Mouse (Mus musculus) heart, embryonic 10.5 days (tissue): ENCODE data around the gene Sf3b6. TPM values are rescaled to one million over a fixed set of nuclear protein-coding genes. Genes with fewer than 3 reads are reported as not detected.
"Not testable (repeated sequence)": the region's sequence is repeated elsewhere in the genome, so short reads cannot be mapped to it uniquely, and the experiment has no call there.

Experiments
- DNase-seq: peaks from one replicate; pipeline ENCODE4 v3.0.0-alpha.2; 2017; ENCODE audit warnings: low spot score
- H3K27ac ChIP-seq: fragments of 300-500 bp; sonication (generic); 2 replicates; pipeline ENCODE4 v1.5.1; 2016; ENCODE audit warnings: mild to moderate bottlenecking
- H3K27me3 ChIP-seq: fragments of 300-500 bp; sonication (generic); 2 replicates; pipeline ENCODE4 v1.6.1; 2016; ENCODE audit warnings: mild to moderate bottlenecking; ENCODE audit not compliant: poor library complexity, insufficient read depth, severe bottlenecking
- H3K36me3 ChIP-seq: fragments of 300-500 bp; sonication (generic); 2 replicates; pipeline ENCODE4 v1.6.1; 2016; ENCODE audit warnings: mild to moderate bottlenecking, moderate library complexity
- H3K4me1 ChIP-seq: fragments of 300-500 bp; sonication (generic); 2 replicates; pipeline ENCODE4 v1.6.1; 2016; ENCODE audit warnings: mild to moderate bottlenecking
- H3K4me3 ChIP-seq: fragments of 300-500 bp; sonication (generic); 2 replicates; pipeline ENCODE4 v1.5.1; 2016; ENCODE audit warnings: mild to moderate bottlenecking, moderate library complexity
- H3K9me3 ChIP-seq: fragments of 300-500 bp; sonication (generic); 2 replicates; pipeline ENCODE4 v1.6.1; 2016; ENCODE audit warnings: mild to moderate bottlenecking, moderate library complexity
- WGBS: fragments of 180-500 bp; shearing (Covaris S2); methylation state at CpG from one replicate; pipeline ENCODE4 v1.1.7; 2016; 5-methylcytosine and 5-hydroxymethylcytosine counted together
- polyA plus RNA-seq: library from polyadenylated mRNA; unstranded; fragments of >200 nt; fragmentation: Nextera tagmentation; extraction: Ambion mirVana; gene quantifications from 2 replicates; pipeline ENCODE4 v1.2.1, GENCODE M21; 2016

The Sf3b6 gene
- polyA plus RNA-seq, 1 experiment from 2014 or later, result 196 TPM

DNA sequence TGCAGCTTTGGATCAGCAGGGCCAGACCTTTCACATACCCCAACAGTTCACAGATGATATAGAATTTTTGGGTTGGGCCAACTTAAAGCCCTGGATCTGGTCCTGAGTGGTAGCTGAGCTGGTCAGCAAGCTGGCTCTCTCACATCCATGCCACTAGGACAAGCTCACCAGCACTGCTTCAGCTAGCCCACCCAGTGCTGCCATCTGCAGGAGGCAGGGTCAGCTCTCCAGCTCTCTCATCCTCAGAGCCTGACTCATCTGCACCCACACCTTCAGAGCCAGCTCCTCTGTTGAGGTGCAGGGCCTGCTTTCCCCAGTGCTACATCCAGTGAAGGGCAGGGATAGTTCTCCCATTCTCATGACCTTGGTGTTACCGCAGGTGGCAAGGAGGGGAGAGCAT, 23.6 kb upstream of the Sf3b6 start:
- no peaks in the 10 kb centered on the region for H3K9me3 ChIP-seq
- DNase-seq, result peak; percentile 77
- H3K4me1 ChIP-seq, result no peaks in the 10 kb centered on the region
- no peaks in the 10 kb centered on the region for H3K27me3 ChIP-seq
- H3K27ac ChIP-seq, result no peak overlapping the region
- H3K36me3 ChIP-seq, result no peaks in the 10 kb centered on the region
- 82% methylated on average over 1 of the region's 1 CpGs for WGBS
- H3K4me3 ChIP-seq, result no peak overlapping the region

DNA sequence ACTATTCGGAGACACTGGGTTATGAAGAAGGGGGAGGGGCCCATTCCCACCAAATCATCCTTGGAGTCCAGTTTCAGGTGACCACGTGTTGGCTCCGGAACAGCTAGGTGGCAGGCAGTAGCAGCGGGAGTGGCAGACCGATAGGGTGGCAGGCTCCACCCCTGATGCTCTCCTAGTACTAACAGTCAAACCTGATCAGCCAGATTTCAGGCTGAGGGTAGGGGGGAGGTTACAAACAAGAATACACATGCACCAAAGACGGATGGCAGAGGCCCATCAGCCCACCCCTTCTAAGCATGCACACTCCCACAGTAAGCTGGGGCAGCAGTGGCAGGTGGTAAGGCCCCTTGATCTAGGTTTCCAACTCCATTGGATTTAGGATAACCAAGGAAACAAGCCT, 19.9 kb upstream of the Sf3b6 start:
- not testable (repeated sequence) for DNase-seq

DNA sequence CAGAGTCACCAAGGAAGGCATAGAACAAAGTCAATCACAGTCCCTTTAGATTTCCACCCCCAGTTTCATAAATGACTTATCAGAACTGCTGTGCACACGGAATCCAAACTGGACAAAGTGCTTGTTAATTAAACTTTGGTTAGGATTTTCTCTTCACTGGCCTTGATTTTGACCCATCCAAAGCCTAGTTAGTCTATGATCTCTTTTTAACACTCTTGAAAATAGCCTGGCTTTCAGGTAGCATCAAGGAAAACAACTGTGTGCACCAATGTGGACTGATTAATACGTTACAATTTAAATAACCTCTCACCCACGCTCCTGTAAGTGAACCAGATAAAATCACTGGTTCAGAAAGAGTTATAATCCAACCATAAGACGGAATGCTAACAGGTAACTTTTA, 6.3 kb upstream of the Sf3b6 start:
- no peaks in the 10 kb centered on the region for H3K4me1 ChIP-seq
- H3K4me3 ChIP-seq, result no peak overlapping the region
- no peak overlapping the region for H3K27ac ChIP-seq
- H3K36me3 ChIP-seq, result no peaks in the 10 kb centered on the region
- no peak for DNase-seq
- H3K27me3 ChIP-seq, result no peaks in the 10 kb centered on the region
- WGBS, result 71% methylated on average over 4 of the region's 4 CpGs
- no peaks in the 10 kb centered on the region for H3K9me3 ChIP-seq

More for the DNA sequence above, 19.9 kb upstream of the Sf3b6 start:
- H3K9me3 ChIP-seq, H3K36me3 ChIP-seq, H3K4me1 ChIP-seq, H3K27me3 ChIP-seq, H3K27ac ChIP-seq, H3K4me3 ChIP-seq: not testable (repeated sequence)
- WGBS, result 85% methylated on average over 6 of the region's 6 CpGs

DNA sequence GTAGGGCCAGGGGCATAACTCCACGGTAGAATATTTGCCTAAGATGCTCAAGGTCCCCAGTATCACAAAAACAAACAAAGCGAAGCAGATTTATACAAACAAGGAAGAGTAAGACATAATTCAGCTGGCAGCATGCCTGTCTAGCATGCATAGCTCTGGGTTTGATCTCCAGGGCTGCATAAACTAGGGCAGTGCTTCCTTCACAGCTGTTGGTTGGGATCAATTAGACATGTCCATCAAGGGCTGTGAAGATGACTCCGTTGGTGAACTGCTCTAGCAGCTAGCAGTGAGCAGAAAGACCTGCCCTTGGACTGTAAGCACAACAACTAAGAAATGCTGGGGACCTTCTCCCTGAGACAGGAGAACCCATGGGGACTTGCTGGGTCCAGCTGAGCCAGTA, 5.6 kb upstream of the Sf3b6 start:
- Histone ChIP-seq H3K36me3 (no peaks in the 10 kb centered on the region), H3K27me3 (no peaks in the 10 kb centered on the region), H3K9me3 (no peaks in the 10 kb centered on the region), H3K4me1 (peaks cover 3% of the 10 kb centered on the region; the same call in 1 of the 2 replicates), H3K4me3 (no peak overlapping the region), H3K27ac (no peak overlapping the region)
- DNase-seq, result no peak
- 64% methylated on average over 3 of the region's 3 CpGs for WGBS

DNA sequence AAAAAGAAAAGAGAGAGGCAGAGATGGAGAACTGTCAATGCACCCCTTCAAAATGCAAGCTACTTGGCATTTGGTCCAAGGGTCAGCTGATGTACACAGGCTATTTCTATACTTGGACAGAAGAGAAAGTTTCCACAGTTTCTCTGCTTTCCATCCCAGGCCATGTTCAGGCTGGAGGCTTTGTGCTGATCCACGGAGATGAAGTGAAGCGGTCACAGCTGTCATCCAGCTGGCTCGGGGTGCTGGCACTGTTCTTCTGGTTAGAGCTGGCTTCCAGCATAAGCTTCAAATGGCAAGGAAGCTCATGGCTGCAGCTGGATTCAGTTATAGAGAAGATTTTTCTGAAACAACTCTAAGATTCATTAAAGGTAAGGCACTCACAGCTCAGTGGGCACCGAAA, 3.7 kb upstream of the Sf3b6 start:
- DNase-seq, result no peak
- no peaks in the 10 kb centered on the region for H3K36me3 ChIP-seq
- H3K4me3 ChIP-seq, result no peak overlapping the region
- no peaks in the 10 kb centered on the region for H3K27me3 ChIP-seq
- H3K4me1 ChIP-seq, result peaks cover 13% of the 10 kb centered on the region
- 89% methylated on average over 4 of the region's 4 CpGs for WGBS
- H3K9me3 ChIP-seq, result no peaks in the 10 kb centered on the region
- no peak overlapping the region for H3K27ac ChIP-seq

DNA sequence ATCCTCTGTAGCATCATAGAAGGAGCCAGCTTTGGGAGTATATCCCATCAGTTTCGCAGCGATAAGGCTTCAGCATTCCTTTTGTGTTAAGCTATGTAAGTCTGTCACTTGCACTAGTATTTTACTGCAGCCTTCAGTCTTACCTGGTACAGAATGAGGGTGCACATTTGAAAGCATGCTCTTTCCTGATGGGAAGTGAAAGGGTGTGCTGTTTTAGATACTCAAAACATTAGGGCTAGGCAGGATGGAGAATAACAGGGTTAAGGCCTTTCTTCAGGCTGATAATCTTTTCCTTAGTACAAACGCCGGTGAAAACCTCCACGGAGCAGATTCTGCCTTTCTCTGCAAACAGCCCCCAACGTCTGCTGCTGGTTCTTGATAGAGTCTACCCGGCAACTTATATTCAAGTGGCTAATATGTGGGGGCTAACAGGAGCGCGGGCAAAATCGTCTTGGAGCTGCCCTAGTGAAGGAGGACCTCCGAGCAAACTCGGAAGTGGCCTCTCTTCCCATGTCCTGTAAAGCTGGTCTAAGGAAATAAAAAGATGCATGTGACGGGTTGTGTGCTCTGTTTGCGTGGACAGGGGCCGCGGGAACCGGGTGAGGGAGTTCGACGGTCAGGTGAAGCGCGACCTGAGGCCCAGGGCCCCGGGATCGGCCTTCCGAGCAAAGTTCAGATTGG, 524 bp upstream of the Sf3b6 start:
- peak overlapping the region; percentile 83 for H3K4me3 ChIP-seq
- H3K27me3 ChIP-seq, result no peaks in the 10 kb centered on the region
- H3K27ac ChIP-seq, result peak overlapping the region; percentile 94
- peaks cover 19% of the 10 kb centered on the region for H3K36me3 ChIP-seq
- H3K4me1 ChIP-seq, result peaks cover 14% of the 10 kb centered on the region
- H3K9me3 ChIP-seq, result no peaks in the 10 kb centered on the region
- no peak for DNase-seq
- 9% methylated on average over 24 of the region's 24 CpGs for WGBS

DNA sequence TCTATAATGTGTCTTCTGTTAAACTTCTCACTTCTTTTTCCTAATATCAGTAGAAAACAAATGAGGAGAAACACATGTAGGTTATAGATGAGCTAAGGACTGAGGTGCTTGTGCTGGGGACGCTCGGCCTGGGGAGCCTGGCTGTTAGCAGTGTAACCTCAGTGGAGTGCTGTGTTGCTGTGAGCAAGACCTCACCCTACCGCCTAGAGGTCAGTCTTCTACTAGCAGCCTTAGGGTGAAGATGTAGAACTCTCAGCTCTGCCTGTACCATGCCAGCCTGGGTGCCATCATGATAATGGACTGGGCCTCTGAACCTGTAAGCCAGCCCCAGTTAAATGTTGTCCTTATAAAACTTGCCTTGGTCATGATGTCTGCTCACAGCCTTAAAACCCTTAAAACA, 9.9 kb downstream of the Sf3b6 start:
- WGBS, result 71% methylated on average over 3 of the region's 3 CpGs
- no peak overlapping the region for H3K27ac ChIP-seq
- H3K36me3 ChIP-seq, result peaks cover 69% of the 10 kb centered on the region
- H3K27me3 ChIP-seq, result no peaks in the 10 kb centered on the region
- H3K4me3 ChIP-seq, result no peak overlapping the region
- H3K4me1 ChIP-seq, result no peaks in the 10 kb centered on the region
- DNase-seq, result no peak
- H3K9me3 ChIP-seq, result no peaks in the 10 kb centered on the region

DNA sequence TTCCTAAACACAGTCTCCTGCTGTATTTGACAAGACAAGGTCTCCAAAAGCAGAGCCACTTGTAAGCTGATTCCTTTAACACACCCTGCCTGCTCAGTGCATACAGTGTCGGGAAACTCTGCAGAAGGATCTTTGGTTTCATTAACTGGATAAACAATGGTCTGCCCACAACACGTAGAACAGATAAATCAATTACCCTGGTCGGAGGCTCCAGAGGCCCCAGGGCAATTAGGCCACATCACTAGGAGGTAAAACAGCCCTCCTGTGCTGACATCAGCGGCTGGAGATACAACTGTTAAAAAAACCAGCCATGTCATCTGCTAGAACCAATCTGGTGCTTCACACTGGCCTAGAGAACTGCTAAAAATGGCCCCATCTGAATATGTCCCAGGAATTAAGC, 19.6 kb downstream of the Sf3b6 start:
- Histone ChIP-seq H3K36me3 (peaks cover 6% of the 10 kb centered on the region; the same call in 1 of the 2 replicates), H3K4me3 (no peak overlapping the region), H3K9me3 (no peaks in the 10 kb centered on the region), H3K27ac (no peak overlapping the region), H3K27me3 (0 out of 2 replicates have a peak, but pooled peaks cover 10% of the 10 kb centered on the region), H3K4me1 (peaks cover 9% of the 10 kb centered on the region; the same call in 1 of the 2 replicates)
- DNase-seq, result no peak
- 25% methylated on average over 4 of the region's 4 CpGs for WGBS

DNA sequence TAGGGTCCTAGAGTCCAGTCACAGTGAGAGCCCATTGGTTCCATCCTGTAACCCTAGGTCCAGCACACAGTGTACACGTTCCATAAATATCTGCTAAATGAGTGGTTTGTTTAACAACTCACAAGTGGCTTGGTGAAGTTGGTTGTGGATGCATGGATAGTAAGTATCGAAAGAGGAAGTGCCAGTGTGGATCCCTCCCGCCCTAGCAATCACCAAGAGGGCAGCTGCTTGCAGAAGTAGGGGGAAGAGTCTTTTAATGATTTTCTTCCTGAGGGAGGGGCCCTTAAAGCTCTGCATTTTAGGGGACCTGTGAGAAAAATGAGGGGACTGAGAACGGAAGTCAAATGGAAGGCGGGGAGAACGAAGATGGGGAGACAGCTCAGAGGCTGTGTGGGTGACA, 22.7 kb downstream of the Sf3b6 start:
- WGBS, result 53% methylated on average over 6 of the region's 6 CpGs
- H3K27me3 ChIP-seq, result 0 out of 2 replicates have a peak, but pooled peaks cover 10% of the 10 kb centered on the region
- H3K4me1 ChIP-seq, result peaks cover 19% of the 10 kb centered on the region
- no peak overlapping the region for H3K27ac ChIP-seq
- no peaks in the 10 kb centered on the region for H3K9me3 ChIP-seq
- DNase-seq, result no peak
- no peak overlapping the region for H3K4me3 ChIP-seq
- no peaks in the 10 kb centered on the region for H3K36me3 ChIP-seq

DNA sequence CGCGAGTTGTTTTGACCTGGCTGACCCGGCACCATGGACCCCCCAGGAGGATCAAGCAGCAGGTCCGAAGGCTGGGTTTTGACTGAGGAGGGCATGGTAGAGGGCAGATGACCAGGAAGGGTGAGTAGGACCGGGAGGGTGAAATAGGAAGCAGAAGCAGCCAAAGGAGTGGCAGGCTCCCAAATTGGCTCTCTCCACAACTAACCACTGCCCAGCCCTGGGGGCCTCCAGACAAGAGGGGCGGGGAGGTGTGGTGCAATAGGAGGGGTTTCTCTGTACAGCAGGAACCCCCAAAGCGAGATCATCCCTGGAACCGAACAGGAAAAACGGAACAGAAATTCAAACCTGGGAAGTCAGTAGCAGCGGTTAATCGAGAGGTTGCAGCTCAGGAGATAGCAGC, 23.4 kb downstream of the Sf3b6 start:
- no peak for DNase-seq
- Histone ChIP-seq H3K4me1 (peaks cover 19% of the 10 kb centered on the region), H3K36me3 (no peaks in the 10 kb centered on the region), H3K27ac (peak overlapping the region; percentile 84), H3K27me3 (0 out of 2 replicates have a peak, but pooled peaks cover 10% of the 10 kb centered on the region), H3K4me3 (peak overlapping the region; percentile 73), H3K9me3 (no peaks in the 10 kb centered on the region)
- WGBS, result 3% methylated on average over 11 of the region's 11 CpGs

DNA sequence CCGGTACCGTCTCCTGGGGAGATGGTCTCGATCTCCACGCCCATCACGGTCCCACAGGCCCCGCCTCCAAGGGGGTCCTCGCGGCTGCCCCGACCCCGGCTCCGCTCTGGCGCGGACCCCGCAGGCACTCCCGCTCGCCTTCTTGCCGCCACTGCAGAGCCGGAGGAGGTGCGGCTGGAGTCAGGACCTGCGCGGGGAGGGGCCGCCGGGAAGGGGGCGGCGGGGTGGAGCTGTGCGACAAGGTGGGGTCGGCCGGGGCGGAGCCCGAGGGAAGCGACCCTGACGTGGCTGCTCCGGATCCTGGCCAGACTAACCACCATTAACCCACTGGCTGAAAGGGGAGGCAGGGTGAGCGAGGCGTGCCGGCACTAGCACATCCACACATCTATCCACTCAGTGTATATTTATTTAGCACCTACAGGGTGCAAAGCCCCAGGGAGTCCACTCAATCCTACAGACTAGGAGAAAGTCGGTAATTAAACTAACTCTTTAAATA, 24.1 kb downstream of the Sf3b6 start, which contains the start of gene Fkbp1b:
TSS of gene Fkbp1b (minus strand) at position 200 of the 496 bp plus-strand sequence.
- H3K27me3 ChIP-seq, result 0 out of 2 replicates have a peak, but pooled peaks cover 10% of the 10 kb centered on the region
- WGBS, result 1% methylated on average over 37 of the region's 37 CpGs
- peak within 1 kb of the TSS; percentile 73 for H3K4me3 ChIP-seq
- DNase-seq, result peak; percentile 87
- H3K27ac ChIP-seq, result peak within 1 kb of the TSS; percentile 84
- no peaks in the 10 kb centered on the region for H3K36me3 ChIP-seq
- no peaks in the 10 kb centered on the region for H3K9me3 ChIP-seq
- H3K4me1 ChIP-seq, result peaks cover 19% of the 10 kb centered on the region

DNA sequence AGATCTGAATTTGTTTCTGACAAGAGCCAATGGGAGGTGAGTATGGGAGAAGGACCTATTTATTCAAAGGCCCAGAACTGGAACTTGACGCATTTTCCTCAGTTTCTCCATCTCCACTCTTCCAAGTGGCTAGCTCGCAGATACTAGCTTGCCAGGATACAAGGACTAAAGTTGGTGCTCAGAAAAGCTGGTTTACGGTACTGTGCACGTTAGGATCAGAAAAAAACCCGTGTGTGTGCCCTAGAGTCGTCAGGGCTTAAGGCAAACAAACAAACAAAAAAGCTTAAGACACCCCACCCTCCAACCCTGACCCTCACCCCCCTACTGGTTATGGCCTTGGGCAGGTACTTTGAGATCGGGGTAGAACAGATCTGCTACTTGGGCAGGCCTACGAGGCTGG, 25.1 kb downstream of the Sf3b6 start:
- Histone ChIP-seq H3K27ac (no peak overlapping the region), H3K9me3 (no peaks in the 10 kb centered on the region), H3K36me3 (no peaks in the 10 kb centered on the region), H3K4me1 (peaks cover 19% of the 10 kb centered on the region), H3K4me3 (0 out of 2 replicates have a peak overlapping the region, but pooled peaks have one; percentile 77), H3K27me3 (0 out of 2 replicates have a peak, but pooled peaks cover 10% of the 10 kb centered on the region)
- DNase-seq, result no peak
- WGBS, result 87% methylated on average over 8 of the region's 8 CpGs

DNA sequence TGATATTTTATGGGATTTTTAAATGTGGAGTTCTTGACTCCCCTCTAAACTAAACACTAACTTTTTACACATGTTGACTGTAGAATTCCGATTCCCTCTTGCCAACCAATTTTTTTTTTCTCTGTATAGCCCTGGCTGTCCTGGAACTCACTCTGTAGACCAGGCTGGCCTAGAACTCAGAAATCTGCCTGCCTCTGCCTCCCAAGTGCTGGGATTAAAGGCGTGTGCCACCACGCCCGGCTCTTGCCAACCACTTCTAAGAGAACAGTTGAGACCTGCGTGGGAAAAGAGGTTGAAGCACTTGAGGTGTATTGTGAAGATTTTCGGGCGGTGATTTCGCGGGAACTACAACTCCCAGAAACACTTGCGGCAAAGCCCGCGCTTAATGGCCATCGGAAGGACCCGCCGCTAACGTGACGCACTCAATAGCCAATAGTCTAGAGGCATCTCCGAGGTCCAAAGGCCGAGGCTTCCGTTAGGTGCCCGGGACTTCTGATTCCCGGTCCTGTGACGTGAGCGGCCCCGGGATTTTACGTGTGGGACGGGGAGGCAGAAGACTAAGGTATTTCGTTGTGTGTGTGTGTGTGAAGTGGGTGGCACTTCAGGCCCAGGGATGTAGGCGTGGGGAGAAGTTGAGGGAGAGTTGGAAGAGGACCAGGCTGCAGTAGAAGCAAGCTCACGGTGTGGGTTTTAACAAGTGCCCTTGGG, 25.7 kb downstream of the Sf3b6 start, which contains the start of gene Wdcp:
TSS of gene Wdcp (plus strand) at position 414 of the 708 bp plus-strand sequence.
- Histone ChIP-seq H3K27me3 (0 out of 2 replicates have a peak, but pooled peaks cover 10% of the 10 kb centered on the region), H3K27ac (peak within 1 kb of the TSS; percentile 91), H3K4me3 (peak within 1 kb of the TSS; percentile 77), H3K9me3 (no peaks in the 10 kb centered on the region), H3K4me1 (peaks cover 19% of the 10 kb centered on the region), H3K36me3 (no peaks in the 10 kb centered on the region)
- DNase-seq, result peak; percentile 98
- WGBS, result under 1% methylated on average over 30 of the region's 30 CpGs
